Mouse (Mus musculus) forebrain, embryonic 13.5 days (tissue): ENCODE data around the gene Dnm3. TPM values are rescaled to one million over a fixed set of nuclear protein-coding genes. Genes with fewer than 3 reads are reported as not detected.
A peak's percentile ranks its signal among the peaks of the same experiment; 100 is the strongest.

ENCODE experiments used
- ATAC-seq: fragments of 200-750 bp; cut with Nextera tagmentation; 2 replicates; pipeline ENCODE4 v1.8.0; 2017
- H3K27ac ChIP-seq: fragments of 300-500 bp; sonication (generic); 2 replicates; pipeline ENCODE4 v1.5.1; 2015; ENCODE audit warnings: inconsistent platforms, mild to moderate bottlenecking, moderate library complexity
- H3K27me3 ChIP-seq: fragments of 300-500 bp; sonication (generic); 2 replicates; pipeline ENCODE4 v1.6.1; 2015; ENCODE audit warnings: mild to moderate bottlenecking, inconsistent platforms
- H3K36me3 ChIP-seq: fragments of 300-500 bp; sonication (generic); 2 replicates; pipeline ENCODE4 v1.6.1; 2015; ENCODE audit warnings: mild to moderate bottlenecking, inconsistent platforms; ENCODE audit not compliant: poor library complexity, severe bottlenecking
- H3K4me1 ChIP-seq: fragments of 300-500 bp; sonication (generic); 2 replicates; pipeline ENCODE4 v1.6.1; 2015; ENCODE audit warnings: inconsistent platforms
- H3K4me2 ChIP-seq: fragments of 300-500 bp; sonication (generic); 2 replicates; pipeline ENCODE4 v1.6.1; 2015; ENCODE audit warnings: inconsistent platforms, mild to moderate bottlenecking, moderate library complexity
- H3K4me3 ChIP-seq: fragments of 300-500 bp; sonication (generic); 2 replicates; pipeline ENCODE4 v1.5.1; 2015; ENCODE audit warnings: mild to moderate bottlenecking, inconsistent platforms
- H3K9ac ChIP-seq: fragments of 300-500 bp; sonication (generic); 2 replicates; pipeline ENCODE4 v1.6.1; 2015; ENCODE audit warnings: mild to moderate bottlenecking, inconsistent platforms
- H3K9me3 ChIP-seq: fragments of 300-500 bp; sonication (generic); replicated peaks from 2 replicates; pipeline ENCODE4 v1.6.1; 2016; ENCODE audit warnings: inconsistent platforms
- WGBS: fragments of 180-500 bp; shearing (Covaris S2); methylation state at CpG from one replicate; pipeline ENCODE4 v1.1.7; 2015; 5-methylcytosine and 5-hydroxymethylcytosine counted together
- polyA plus RNA-seq: library from polyadenylated mRNA; unstranded; fragments of >200 nt; fragmentation: Nextera tagmentation; extraction: Ambion mirVana; gene quantifications from 2 replicates; pipeline ENCODE4 v1.2.1, GENCODE M21; 2015

Dnm3 gene
- polyA plus RNA-seq, 1 experiment from 2014 or later: 15.1 TPM

GRCm38 (mm10) chr1:162210529-162210928 is 267.3 kb downstream of the Dnm3 start:
- Histone ChIP-seq H3K9me3 (no peaks in the 10 kb centered on the region), H3K4me3 (no peak overlapping the region), H3K27me3 (no peaks in the 10 kb centered on the region), H3K36me3 (no peaks in the 10 kb centered on the region), H3K4me2 (no peak overlapping the region), H3K27ac (no peak overlapping the region), H3K9ac (no peak overlapping the region), H3K4me1 (peaks cover 13% of the 10 kb centered on the region)
- no peak for ATAC-seq
- 24% methylated on average over 2 of the region's 2 CpGs for WGBS

- Histone ChIP-seq H3K27ac (no peak overlapping the region), H3K36me3 (no peaks in the 10 kb centered on the region), H3K27me3 (no peaks in the 10 kb centered on the region), H3K9me3 (no peaks in the 10 kb centered on the region), H3K4me3 (no peak overlapping the region), H3K4me1 (peaks cover 13% of the 10 kb centered on the region), H3K9ac (no peak overlapping the region), H3K4me2 (peak overlapping the region; percentile 22; the same call in 1 of the 2 replicates)
- no peak for ATAC-seq
- 13% methylated on average over 10 of the region's 10 CpGs for WGBS
Measured at GRCm38 (mm10) chr1:162209487-162210149, 268.2 kb downstream of the Dnm3 start.

- WGBS: 81% methylated on average over 9 of the region's 9 CpGs
- ATAC-seq: no peak
- no peak overlapping the region for H3K4me2 ChIP-seq
Measured at GRCm38 (mm10) chr1:162209010-162209409, 268.8 kb downstream of the Dnm3 start.

GRCm38 (mm10) chr1:162207708-162208043 is 270.2 kb downstream of the Dnm3 start:
- H3K27me3 ChIP-seq: no peaks in the 10 kb centered on the region
- no peak for ATAC-seq
- no peak overlapping the region for H3K27ac ChIP-seq
- H3K4me2 ChIP-seq: no peak overlapping the region
- no peak overlapping the region for H3K9ac ChIP-seq
- WGBS: 29% methylated on average over 7 of the region's 7 CpGs
- H3K4me1 ChIP-seq: peaks cover 13% of the 10 kb centered on the region
- no peak overlapping the region for H3K4me3 ChIP-seq
- H3K36me3 ChIP-seq: no peaks in the 10 kb centered on the region
- no peaks in the 10 kb centered on the region for H3K9me3 ChIP-seq

More at GRCm38 (mm10) chr1:162209010-162209409, 268.8 kb downstream of the Dnm3 start:
- no peak overlapping the region for H3K27ac ChIP-seq
- no peaks in the 10 kb centered on the region for H3K36me3 ChIP-seq
- no peak overlapping the region for H3K9ac ChIP-seq
- peaks cover 13% of the 10 kb centered on the region for H3K4me1 ChIP-seq
- no peak overlapping the region for H3K4me3 ChIP-seq
- H3K27me3 ChIP-seq: no peaks in the 10 kb centered on the region
- no peaks in the 10 kb centered on the region for H3K9me3 ChIP-seq

- 74% methylated on average over 12 of the region's 12 CpGs for WGBS
- H3K27me3 ChIP-seq: no peaks in the 10 kb centered on the region
- no peak overlapping the region for H3K4me3 ChIP-seq
- H3K4me1 ChIP-seq: peaks cover 13% of the 10 kb centered on the region
- H3K9ac ChIP-seq: no peak overlapping the region
- H3K9me3 ChIP-seq: no peaks in the 10 kb centered on the region
- H3K4me2 ChIP-seq: no peak overlapping the region
- no peak for ATAC-seq
- H3K27ac ChIP-seq: no peak overlapping the region
- H3K36me3 ChIP-seq: no peaks in the 10 kb centered on the region
Measured at GRCm38 (mm10) chr1:162206998-162207707, 270.7 kb downstream of the Dnm3 start.

GRCm38 (mm10) chr1:162202465-162203348 is 275.1 kb downstream of the Dnm3 start:
- 66% methylated on average over 12 of the region's 12 CpGs for WGBS
- no peak for ATAC-seq

GRCm38 (mm10) chr1:162200446-162200845 is 277.4 kb downstream of the Dnm3 start:
- no peaks in the 10 kb centered on the region for H3K36me3 ChIP-seq
- ATAC-seq: no peak
- H3K4me3 ChIP-seq: no peak overlapping the region
- no peaks in the 10 kb centered on the region for H3K9me3 ChIP-seq
- H3K4me1 ChIP-seq: peaks cover 10% of the 10 kb centered on the region
- WGBS: 92% methylated on average over 6 of the region's 6 CpGs
- H3K27me3 ChIP-seq: no peaks in the 10 kb centered on the region
- H3K9ac ChIP-seq: no peak overlapping the region
- H3K4me2 ChIP-seq: no peak overlapping the region
- H3K27ac ChIP-seq: no peak overlapping the region

More at GRCm38 (mm10) chr1:162202465-162203348, 275.1 kb downstream of the Dnm3 start:
- Histone ChIP-seq H3K27me3 (no peaks in the 10 kb centered on the region), H3K4me1 (0 out of 2 replicates have a peak, but pooled peaks cover 3% of the 10 kb centered on the region), H3K4me2 (no peak overlapping the region), H3K27ac (no peak overlapping the region), H3K4me3 (no peak overlapping the region), H3K36me3 (no peaks in the 10 kb centered on the region), H3K9me3 (no peaks in the 10 kb centered on the region), H3K9ac (no peak overlapping the region)

- no peaks in the 10 kb centered on the region for H3K9me3 ChIP-seq
- H3K4me1 ChIP-seq: peaks cover 10% of the 10 kb centered on the region
- 42% methylated on average over 9 of the region's 9 CpGs for WGBS
- H3K9ac ChIP-seq: no peak overlapping the region
- H3K36me3 ChIP-seq: no peaks in the 10 kb centered on the region
- H3K27me3 ChIP-seq: no peaks in the 10 kb centered on the region
- no peak overlapping the region for H3K27ac ChIP-seq
- no peak overlapping the region for H3K4me3 ChIP-seq
- no peak overlapping the region for H3K4me2 ChIP-seq
- peak; percentile 80 for ATAC-seq
Measured at GRCm38 (mm10) chr1:162196812-162197680, 280.8 kb downstream of the Dnm3 start.

GRCm38 (mm10) chr1:162188744-162189143 is 289.1 kb downstream of the Dnm3 start:
- Histone ChIP-seq H3K9me3 (no peaks in the 10 kb centered on the region), H3K4me1 (peaks cover 30% of the 10 kb centered on the region), H3K27ac (no peak overlapping the region), H3K9ac (no peak overlapping the region), H3K27me3 (no peaks in the 10 kb centered on the region), H3K4me2 (no peak overlapping the region), H3K36me3 (no peaks in the 10 kb centered on the region), H3K4me3 (no peak overlapping the region)
- ATAC-seq: no peak
- 89% methylated on average over 4 of the region's 4 CpGs for WGBS

- 47% methylated on average over 8 of the region's 8 CpGs for WGBS
- Histone ChIP-seq H3K27ac (0 out of 2 replicates have a peak overlapping the region, but pooled peaks have one; percentile 10), H3K4me1 (peaks cover 30% of the 10 kb centered on the region), H3K27me3 (no peaks in the 10 kb centered on the region), H3K4me2 (no peak overlapping the region), H3K36me3 (no peaks in the 10 kb centered on the region), H3K4me3 (no peak overlapping the region), H3K9ac (no peak overlapping the region), H3K9me3 (no peaks in the 10 kb centered on the region)
- peak; percentile 52 for ATAC-seq
Measured at GRCm38 (mm10) chr1:162187352-162188120, 290.3 kb downstream of the Dnm3 start.
